Mouse (Mus musculus) heart, embryonic 10.5 days (tissue): Measurements from ENCODE around the gene Gm960. TPM values are rescaled to one million over a fixed set of nuclear protein-coding genes. Genes with fewer than 3 reads are reported as not detected.
A peak's percentile ranks its signal among the peaks of the same experiment; 100 is the strongest.

Experiments used
- DNase-seq: peaks from one replicate; pipeline ENCODE4 v3.0.0-alpha.2; 2017; ENCODE audit warnings: low spot score
- H3K27ac ChIP-seq: fragments of 300-500 bp; sonication (generic); 2 replicates; pipeline ENCODE4 v1.5.1; 2016; ENCODE audit warnings: mild to moderate bottlenecking
- H3K27me3 ChIP-seq: fragments of 300-500 bp; sonication (generic); 2 replicates; pipeline ENCODE4 v1.6.1; 2016; ENCODE audit warnings: mild to moderate bottlenecking; ENCODE audit not compliant: poor library complexity, insufficient read depth, severe bottlenecking
- H3K36me3 ChIP-seq: fragments of 300-500 bp; sonication (generic); 2 replicates; pipeline ENCODE4 v1.6.1; 2016; ENCODE audit warnings: mild to moderate bottlenecking, moderate library complexity
- H3K4me1 ChIP-seq: fragments of 300-500 bp; sonication (generic); 2 replicates; pipeline ENCODE4 v1.6.1; 2016; ENCODE audit warnings: mild to moderate bottlenecking
- H3K4me3 ChIP-seq: fragments of 300-500 bp; sonication (generic); 2 replicates; pipeline ENCODE4 v1.5.1; 2016; ENCODE audit warnings: mild to moderate bottlenecking, moderate library complexity
- H3K9me3 ChIP-seq: fragments of 300-500 bp; sonication (generic); 2 replicates; pipeline ENCODE4 v1.6.1; 2016; ENCODE audit warnings: mild to moderate bottlenecking, moderate library complexity
- WGBS: fragments of 180-500 bp; shearing (Covaris S2); methylation state at CpG from one replicate; pipeline ENCODE4 v1.1.7; 2016; 5-methylcytosine and 5-hydroxymethylcytosine counted together
- polyA plus RNA-seq: library from polyadenylated mRNA; unstranded; fragments of >200 nt; fragmentation: Nextera tagmentation; extraction: Ambion mirVana; gene quantifications from 2 replicates; pipeline ENCODE4 v1.2.1, GENCODE M21; 2016

The Gm960 gene
- polyA plus RNA-seq, 1 experiment from 2014 or later = 2.2 TPM

- no peaks in the 10 kb centered on the region for H3K9me3 ChIP-seq
- no peaks in the 10 kb centered on the region for H3K36me3 ChIP-seq
- no peak overlapping the region for H3K27ac ChIP-seq
- H3K4me3 ChIP-seq = no peak overlapping the region
- peaks cover 75% of the 10 kb centered on the region for H3K27me3 ChIP-seq
- DNase-seq = no peak
- 57% methylated on average over 7 of the region's 7 CpGs for WGBS
- peaks cover 11% of the 10 kb centered on the region for H3K4me1 ChIP-seq
These were observed 2.8 kb upstream of the Gm960 start for GRCm38 (mm10) chr19:4701221-4701620.

DNA sequence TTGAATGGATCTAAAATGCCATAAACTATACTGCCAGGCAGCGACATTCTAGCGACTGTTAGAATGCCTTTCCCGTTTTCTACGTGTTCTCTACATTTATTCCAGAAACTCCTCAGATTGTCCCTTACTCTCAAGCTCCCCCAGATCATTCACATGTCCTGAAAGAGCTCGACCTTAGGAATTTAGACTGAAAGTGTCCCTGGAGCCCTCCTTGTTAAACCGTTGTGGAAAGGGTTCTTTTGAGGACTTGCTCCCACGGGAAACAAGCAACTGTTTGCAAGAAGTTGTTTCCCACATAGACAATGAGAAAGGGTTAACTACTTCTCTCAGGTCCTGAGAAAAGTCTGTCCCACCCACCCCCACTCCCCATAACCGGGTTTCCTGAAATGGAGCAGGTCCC is 2.2 kb upstream of the Gm960 start:
- Histone ChIP-seq H3K27ac (no peak overlapping the region), H3K4me1 (peaks cover 11% of the 10 kb centered on the region), H3K4me3 (no peak overlapping the region), H3K27me3 (peaks cover 75% of the 10 kb centered on the region), H3K9me3 (no peaks in the 10 kb centered on the region), H3K36me3 (no peaks in the 10 kb centered on the region)
- WGBS = 69% methylated on average over 8 of the region's 8 CpGs
- DNase-seq = no peak

DNA sequence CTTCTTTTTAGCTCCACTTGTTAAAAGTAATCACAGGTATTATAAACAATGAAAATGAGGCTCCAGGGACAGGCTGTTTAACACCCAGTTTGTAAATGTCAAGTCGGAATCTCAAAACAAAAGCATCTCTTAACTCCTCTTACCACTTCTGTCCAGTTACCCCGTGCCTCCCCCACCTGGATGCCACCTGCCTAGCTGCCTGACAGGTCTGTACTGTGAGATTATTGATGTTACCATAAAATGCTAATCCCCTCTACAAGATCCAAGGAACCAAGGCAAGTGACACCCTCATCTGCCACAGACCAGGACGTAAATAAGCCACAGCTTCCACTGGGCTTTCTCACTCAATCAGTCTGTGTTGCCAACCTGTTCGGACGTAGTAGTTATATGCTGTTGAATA is 1.4 kb upstream of the Gm960 start:
- H3K4me1 ChIP-seq = peaks cover 11% of the 10 kb centered on the region
- H3K9me3 ChIP-seq = no peaks in the 10 kb centered on the region
- H3K4me3 ChIP-seq = no peak overlapping the region
- H3K36me3 ChIP-seq = no peaks in the 10 kb centered on the region
- 74% methylated on average over 5 of the region's 5 CpGs for WGBS
- peaks cover 75% of the 10 kb centered on the region for H3K27me3 ChIP-seq
- no peak for DNase-seq
- H3K27ac ChIP-seq = no peak overlapping the region

DNA sequence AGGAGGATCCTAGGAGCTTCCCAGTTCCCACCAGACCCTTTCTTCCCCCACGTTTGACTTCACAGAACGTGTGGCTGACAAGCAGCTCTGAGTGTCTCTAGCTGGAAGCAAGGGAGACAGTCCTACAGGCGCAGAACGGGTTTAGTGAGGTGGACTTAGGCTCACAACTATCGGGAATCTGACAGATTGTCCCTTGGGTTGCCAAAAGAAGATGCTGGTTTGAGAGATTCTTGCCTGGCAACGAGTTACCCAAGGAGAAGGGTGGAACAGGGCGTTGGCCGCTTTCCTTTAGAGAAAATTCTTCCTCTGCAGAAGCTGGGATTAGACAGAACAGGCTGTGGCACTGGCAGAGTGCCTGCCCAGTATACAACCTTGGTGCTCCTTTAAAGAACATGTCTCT is 388 bp upstream of the Gm960 start:
- 27% methylated on average over 8 of the region's 8 CpGs for whole genome bisulfite sequencing
- Histone ChIP-seq H3K9me3 (no peaks in the 10 kb centered on the region), H3K4me1 (peaks cover 11% of the 10 kb centered on the region), H3K36me3 (no peaks in the 10 kb centered on the region), H3K27me3 (peaks cover 75% of the 10 kb centered on the region), H3K4me3 (peak overlapping the region; percentile 68; the same call in 1 of the 2 replicates), H3K27ac (no peak overlapping the region)
- no peak for DNase-seq

DNA sequence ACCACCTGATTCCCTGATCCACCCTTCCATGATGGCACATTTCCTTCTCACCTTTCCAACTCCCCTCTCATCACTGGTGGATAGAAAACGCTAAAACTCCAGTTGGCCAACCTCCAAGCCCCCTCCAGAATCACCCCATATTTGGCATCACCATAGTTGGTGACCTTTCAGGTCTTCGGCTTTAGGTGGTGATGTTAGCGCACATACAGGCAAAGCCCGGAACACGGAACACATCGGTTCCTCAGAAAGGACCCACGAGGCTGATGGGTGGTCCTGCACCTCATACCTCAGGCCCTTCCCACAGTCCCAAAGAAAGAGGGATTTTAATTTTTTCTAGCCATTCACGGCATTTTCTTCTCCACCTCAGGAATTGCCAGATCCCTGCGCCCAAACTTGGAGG is 747 bp downstream of the Gm960 start:
- Histone ChIP-seq H3K4me1 (peaks cover 11% of the 10 kb centered on the region), H3K27ac (no peak overlapping the region), H3K4me3 (peak overlapping the region; percentile 68), H3K27me3 (peaks cover 69% of the 10 kb centered on the region), H3K9me3 (no peaks in the 10 kb centered on the region), H3K36me3 (no peaks in the 10 kb centered on the region)
- DNase-seq = no peak
- 73% methylated on average over 9 of the region's 9 CpGs for WGBS

DNA sequence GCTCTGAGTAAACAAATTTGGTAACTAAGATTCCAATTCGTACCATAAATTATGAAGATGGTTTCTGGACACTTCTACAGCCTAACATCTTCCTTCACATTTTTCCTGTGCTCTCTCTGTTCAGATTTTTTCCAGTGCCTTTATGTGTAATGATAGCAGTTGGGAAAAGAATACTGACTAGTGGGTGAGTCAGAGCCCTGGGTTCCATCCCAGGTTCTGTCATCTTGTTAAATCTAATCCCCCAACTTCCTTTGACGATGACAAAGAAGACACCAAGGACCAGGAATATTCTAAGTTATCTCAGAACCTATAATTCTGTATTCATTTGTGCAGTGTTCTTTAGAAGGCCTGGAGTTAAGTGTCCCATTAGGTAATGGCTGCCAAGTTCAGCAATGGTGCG is 1.3 kb downstream of the Gm960 start:
- Histone ChIP-seq H3K9me3 (no peaks in the 10 kb centered on the region), H3K27ac (no peak overlapping the region), H3K27me3 (peaks cover 64% of the 10 kb centered on the region), H3K4me1 (peaks cover 11% of the 10 kb centered on the region), H3K4me3 (no peak overlapping the region), H3K36me3 (no peaks in the 10 kb centered on the region)
- WGBS = 75% methylated on average over 3 of the region's 3 CpGs
- DNase-seq = no peak

GRCm38 (mm10) chr19:4694346-4694745 is 4.1 kb downstream of the Gm960 start:
- Histone ChIP-seq H3K36me3 (no peaks in the 10 kb centered on the region), H3K27me3 (peaks cover 36% of the 10 kb centered on the region), H3K27ac (no peak overlapping the region), H3K4me3 (no peak overlapping the region), H3K4me1 (peaks cover 11% of the 10 kb centered on the region), H3K9me3 (no peaks in the 10 kb centered on the region)
- no peak for DNase-seq
- WGBS = 61% methylated on average over 3 of the region's 3 CpGs

- H3K4me3 ChIP-seq = no peak overlapping the region
- WGBS = 66% methylated on average over 6 of the region's 6 CpGs
- H3K4me1 ChIP-seq = no peaks in the 10 kb centered on the region
- no peaks in the 10 kb centered on the region for H3K9me3 ChIP-seq
- DNase-seq = no peak
- no peaks in the 10 kb centered on the region for H3K27me3 ChIP-seq
- H3K36me3 ChIP-seq = no peaks in the 10 kb centered on the region
- no peak overlapping the region for H3K27ac ChIP-seq
These were observed 26.1 kb downstream of the Gm960 start for GRCm38 (mm10) chr19:4672401-4672800.

GRCm38 (mm10) chr19:4670776-4671175 is 27.7 kb downstream of the Gm960 start:
- Histone ChIP-seq H3K27ac (no peak overlapping the region), H3K4me1 (no peaks in the 10 kb centered on the region), H3K36me3 (no peaks in the 10 kb centered on the region), H3K27me3 (no peaks in the 10 kb centered on the region; the same call in 1 of the 2 replicates), H3K4me3 (no peak overlapping the region), H3K9me3 (no peaks in the 10 kb centered on the region)
- no peak for DNase-seq
- 69% methylated on average over 4 of the region's 4 CpGs for WGBS

GRCm38 (mm10) chr19:4666815-4667214 is 31.7 kb downstream of the Gm960 start:
- DNase-seq = no peak
- H3K4me3 ChIP-seq = no peak overlapping the region

GRCm38 (mm10) chr19:4658156-4658555 is 40.3 kb downstream of the Gm960 start:
- no peaks in the 10 kb centered on the region for H3K4me1 ChIP-seq
- no peaks in the 10 kb centered on the region for H3K36me3 ChIP-seq

More at GRCm38 (mm10) chr19:4666815-4667214, 31.7 kb downstream of the Gm960 start:
- no peaks in the 10 kb centered on the region for H3K36me3 ChIP-seq
- H3K27ac ChIP-seq = no peak overlapping the region
- no peaks in the 10 kb centered on the region for H3K9me3 ChIP-seq
- H3K4me1 ChIP-seq = no peaks in the 10 kb centered on the region
- peaks cover 5% of the 10 kb centered on the region for H3K27me3 ChIP-seq

DNA sequence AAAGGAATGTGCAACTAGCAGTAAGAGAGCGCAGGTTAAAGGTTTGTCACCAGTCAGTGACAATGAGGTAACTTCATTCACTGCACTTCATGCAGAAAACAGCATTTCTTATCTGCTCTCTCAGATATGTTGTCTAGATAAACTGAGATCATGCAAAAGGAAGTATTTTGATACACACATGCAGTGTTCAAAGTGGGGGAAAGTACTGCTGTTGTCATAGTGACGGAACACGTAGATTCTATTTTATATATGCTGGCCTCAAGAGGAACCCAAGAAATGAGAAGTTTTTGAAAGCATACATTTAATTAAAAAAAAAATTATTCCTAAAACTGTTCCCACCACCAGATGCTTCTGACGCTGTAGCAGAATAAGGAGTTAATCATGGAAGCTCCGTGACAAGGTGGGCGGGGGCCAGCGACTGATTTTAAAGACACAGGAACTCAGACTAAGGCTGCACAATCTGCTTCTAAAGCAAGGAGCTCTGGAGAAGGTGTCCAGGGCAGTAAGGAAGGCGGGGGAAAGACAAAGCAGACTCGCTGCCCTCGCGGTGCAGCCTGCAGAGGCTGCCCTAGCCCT is 51.5 kb downstream of the Gm960 start:
- Histone ChIP-seq H3K27ac (no peak overlapping the region), H3K9me3 (no peaks in the 10 kb centered on the region), H3K4me3 (no peak overlapping the region), H3K27me3 (0 out of 2 replicates have a peak, but pooled peaks cover 8% of the 10 kb centered on the region), H3K36me3 (no peaks in the 10 kb centered on the region), H3K4me1 (no peaks in the 10 kb centered on the region)
- no peak for DNase-seq
- WGBS = 77% methylated on average over 11 of the region's 11 CpGs

More at GRCm38 (mm10) chr19:4658156-4658555, 40.3 kb downstream of the Gm960 start:
- no peaks in the 10 kb centered on the region for H3K27me3 ChIP-seq
- 91% methylated on average over 5 of the region's 5 CpGs for WGBS
- no peaks in the 10 kb centered on the region for H3K9me3 ChIP-seq
- H3K4me3 ChIP-seq = no peak overlapping the region
- no peak overlapping the region for H3K27ac ChIP-seq
- DNase-seq = no peak

GRCm38 (mm10) chr19:4644271-4644670 is 54.2 kb downstream of the Gm960 start:
- H3K36me3 ChIP-seq = no peaks in the 10 kb centered on the region
- H3K9me3 ChIP-seq = no peaks in the 10 kb centered on the region
- no peak overlapping the region for H3K4me3 ChIP-seq
- H3K27me3 ChIP-seq = 0 out of 2 replicates have a peak, but pooled peaks cover 11% of the 10 kb centered on the region
- 34% methylated on average over 10 of the region's 10 CpGs for WGBS
- H3K27ac ChIP-seq = no peak overlapping the region
- no peaks in the 10 kb centered on the region for H3K4me1 ChIP-seq
- DNase-seq = no peak

DNA sequence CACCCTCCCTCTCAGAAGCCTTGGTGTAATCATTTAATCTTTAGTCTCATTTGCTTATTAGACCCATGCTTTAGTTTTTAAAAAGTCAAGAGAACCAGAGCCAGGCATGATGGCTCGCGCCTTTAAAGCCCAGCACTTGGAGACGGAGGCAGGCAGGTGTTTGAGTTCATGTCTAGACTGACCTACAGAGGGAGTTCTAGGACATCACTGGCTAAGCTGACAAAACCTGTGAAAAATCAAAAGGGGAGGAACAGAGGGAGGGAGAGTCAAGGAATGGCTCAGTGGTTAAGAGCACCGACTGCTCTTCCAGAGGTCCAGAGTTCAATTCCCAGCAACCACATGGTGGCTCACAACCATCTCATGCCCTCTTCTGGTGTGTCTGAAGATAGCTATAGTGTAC is 62.5 kb downstream of the Gm960 start:
- Histone ChIP-seq H3K27ac (no peak overlapping the region), H3K9me3 (no peaks in the 10 kb centered on the region), H3K36me3 (no peaks in the 10 kb centered on the region), H3K4me1 (no peaks in the 10 kb centered on the region), H3K4me3 (no peak overlapping the region), H3K27me3 (0 out of 2 replicates have a peak, but pooled peaks cover 9% of the 10 kb centered on the region)
- 69% methylated on average over 4 of the region's 4 CpGs for WGBS
- DNase-seq = no peak
